Mouse (Mus musculus) intestine, embryonic 16.5 days (tissue): ENCODE results near the gene Tmem269. TPM values are rescaled to one million over a fixed set of nuclear protein-coding genes. Genes with fewer than 3 reads are reported as not detected.

Source experiments
- ATAC-seq: fragments of 200-750 bp; cut with Nextera tagmentation; 2 replicates; pipeline ENCODE4 v1.8.0; 2017; ENCODE audit warnings: moderate TSS enrichment, moderate library complexity
- H3K27ac ChIP-seq: fragments of 300-500 bp; sonication (generic); 2 replicates; pipeline ENCODE4 v1.5.1; 2014; ENCODE audit warnings: mild to moderate bottlenecking, low read length
- H3K27me3 ChIP-seq: fragments of 300-500 bp; sonication (generic); replicated peaks from 2 replicates; pipeline ENCODE4 v1.6.1; 2014; ENCODE audit warnings: low read length, control low read depth, mixed read lengths; ENCODE audit not compliant: control insufficient read depth, insufficient read depth
- H3K36me3 ChIP-seq: fragments of 300-500 bp; sonication (generic); 2 replicates; pipeline ENCODE4 v1.6.1; 2014; ENCODE audit warnings: low read length, control low read depth; ENCODE audit not compliant: control insufficient read depth, insufficient read depth
- H3K4me1 ChIP-seq: fragments of 300-500 bp; sonication (generic); 2 replicates; pipeline ENCODE4 v1.6.1; 2014; ENCODE audit warnings: low read length, control low read depth, mixed read lengths; ENCODE audit not compliant: control insufficient read depth, insufficient read depth
- H3K4me2 ChIP-seq: fragments of 300-500 bp; sonication (generic); 2 replicates; pipeline ENCODE4 v1.6.1; 2014; ENCODE audit warnings: low read depth, low read length, control low read depth
- H3K4me3 ChIP-seq: fragments of 300-500 bp; sonication (generic); 2 replicates; pipeline ENCODE4 v1.5.1; 2014; ENCODE audit warnings: mild to moderate bottlenecking, low read length
- H3K9ac ChIP-seq: fragments of 300-500 bp; sonication (generic); 2 replicates; pipeline ENCODE4 v1.6.1; 2014; ENCODE audit warnings: low read depth, low read length
- H3K9me3 ChIP-seq: fragments of 300-500 bp; sonication (generic); 2 replicates; pipeline ENCODE4 v1.6.1; 2016; ENCODE audit warnings: low read length, control low read depth; ENCODE audit not compliant: control insufficient read depth
- WGBS: fragments of 180-500 bp; shearing (Covaris S2); extraction: QIAGEN DNeasy Blood & Tissue Kit; methylation state at CpG from one replicate; pipeline ENCODE4 v1.1.7; 2014; 5-methylcytosine and 5-hydroxymethylcytosine counted together
- polyA plus RNA-seq: library from polyadenylated mRNA; unstranded; fragments of >200 nt; fragmentation: Nextera tagmentation; extraction: Ambion mirVana; gene quantifications from 2 replicates; pipeline ENCODE4 v1.2.1, GENCODE M21; 2015

The Tmem269 gene
- polyA plus RNA-seq, 1 experiment from 2014 or later: not detected

DNA sequence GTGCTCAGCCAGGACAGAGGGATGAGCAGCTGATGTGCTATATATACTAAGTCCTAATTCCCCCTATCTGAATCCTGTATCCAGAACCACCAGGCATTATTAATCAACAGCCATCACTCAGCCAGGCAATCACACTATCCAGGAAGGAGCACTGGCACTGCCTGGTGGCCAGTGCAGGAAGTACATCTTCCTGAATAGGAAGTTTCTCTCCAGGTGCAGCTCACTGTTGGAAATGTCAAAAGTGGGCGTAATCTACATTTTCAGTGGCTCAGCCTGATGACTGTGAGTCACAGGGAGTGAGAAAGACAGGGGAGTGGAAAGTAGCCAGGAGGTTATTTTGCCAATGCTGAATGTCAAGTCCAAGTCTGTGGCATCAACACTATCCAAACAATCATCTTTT is 5.7 kb upstream of the Tmem269 start:
- H3K9ac ChIP-seq: no peak overlapping the region
- peaks cover 17% of the 10 kb centered on the region for H3K36me3 ChIP-seq
- no peak overlapping the region for H3K4me3 ChIP-seq
- 0 out of 2 replicates have a peak, but pooled peaks have one; percentile 25 for ATAC-seq
- no peak overlapping the region for H3K27ac ChIP-seq
- no peaks in the 10 kb centered on the region for H3K4me1 ChIP-seq
- WGBS: 81% methylated on average over 1 of the region's 1 CpGs
- no peak overlapping the region for H3K4me2 ChIP-seq
- no peaks in the 10 kb centered on the region for H3K9me3 ChIP-seq
- no peaks in the 10 kb centered on the region for H3K27me3 ChIP-seq

DNA sequence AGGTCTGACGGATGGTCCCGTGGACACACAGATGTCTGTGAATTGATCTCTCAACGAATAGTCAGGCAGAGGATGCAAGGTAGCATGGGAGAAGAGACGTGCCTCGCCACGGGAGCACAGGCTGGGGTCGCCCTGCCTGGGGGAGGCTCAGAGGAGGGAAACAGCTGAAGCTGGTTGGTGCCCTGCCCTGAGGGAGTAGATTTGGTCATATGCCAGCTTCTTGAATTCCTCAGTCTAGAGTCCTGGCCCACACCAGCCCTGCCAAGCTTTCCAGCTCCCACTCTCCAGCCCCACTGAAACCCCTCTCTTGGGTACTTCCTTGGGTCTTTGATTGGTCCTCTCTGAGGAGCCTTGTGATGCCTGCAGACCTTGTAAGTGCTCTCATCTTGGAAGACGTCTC is 1.4 kb downstream of the Tmem269 start:
- no peak overlapping the region for H3K27ac ChIP-seq
- no peak overlapping the region for H3K4me3 ChIP-seq
- H3K4me2 ChIP-seq: no peak overlapping the region
- H3K4me1 ChIP-seq: no peaks in the 10 kb centered on the region
- no peak for ATAC-seq
- H3K9ac ChIP-seq: no peak overlapping the region
- no peaks in the 10 kb centered on the region for H3K9me3 ChIP-seq
- H3K36me3 ChIP-seq: no peaks in the 10 kb centered on the region
- H3K27me3 ChIP-seq: no peaks in the 10 kb centered on the region
- 68% methylated on average over 8 of the region's 8 CpGs for WGBS

DNA sequence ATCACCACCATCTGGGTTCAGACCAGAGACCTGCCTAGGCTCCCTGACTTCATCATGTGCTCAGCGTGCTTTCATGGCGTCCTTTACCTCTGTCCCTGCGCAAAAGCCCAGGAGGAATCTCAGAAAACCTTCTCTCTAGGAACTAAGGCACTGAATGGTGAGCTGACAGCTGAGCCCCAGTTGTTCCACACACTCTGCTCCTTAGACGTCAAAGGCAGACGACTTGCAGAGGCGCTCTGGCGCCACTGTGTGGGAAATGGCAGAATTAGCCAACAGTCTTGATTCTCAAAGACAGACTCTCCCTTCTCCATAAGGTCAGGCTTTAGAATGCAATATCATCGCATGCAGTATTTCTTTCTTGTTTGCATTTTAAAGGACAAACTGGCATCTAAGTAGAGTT is 13.3 kb downstream of the Tmem269 start:
- no peak overlapping the region for H3K4me2 ChIP-seq
- no peak overlapping the region for H3K27ac ChIP-seq
- ATAC-seq: 0 out of 2 replicates have a peak, but pooled peaks have one; percentile 38
- H3K9ac ChIP-seq: no peak overlapping the region
- 0 out of 2 replicates have a peak, but pooled peaks cover 3% of the 10 kb centered on the region for H3K36me3 ChIP-seq
- no peaks in the 10 kb centered on the region for H3K9me3 ChIP-seq
- 22% methylated on average over 8 of the region's 8 CpGs for WGBS
- no peaks in the 10 kb centered on the region for H3K27me3 ChIP-seq
- H3K4me3 ChIP-seq: no peak overlapping the region
- H3K4me1 ChIP-seq: no peaks in the 10 kb centered on the region

DNA sequence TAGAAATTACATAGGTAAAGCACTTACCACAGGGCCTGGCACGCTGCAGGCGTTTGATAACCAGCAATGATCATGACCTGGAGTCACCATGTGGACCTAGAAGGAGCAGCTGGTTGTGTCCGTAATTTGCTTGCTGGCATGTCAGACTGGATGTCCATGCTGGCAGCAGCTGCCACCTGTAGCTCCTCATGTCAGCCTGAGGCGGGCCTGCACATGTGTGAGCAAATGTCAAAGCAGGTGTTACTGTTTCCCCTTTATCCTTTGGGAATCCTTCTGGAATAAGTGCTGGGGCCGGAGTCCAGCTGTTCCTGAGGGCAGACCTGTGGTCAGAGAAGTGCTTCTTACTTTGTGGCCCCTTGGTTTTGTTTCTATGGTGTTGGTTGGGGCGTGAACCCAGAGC is 19.9 kb downstream of the Tmem269 start:
- Histone ChIP-seq H3K27ac (no peak overlapping the region), H3K4me1 (peaks cover 7% of the 10 kb centered on the region; the same call in 1 of the 2 replicates), H3K27me3 (no peaks in the 10 kb centered on the region), H3K4me3 (no peak overlapping the region), H3K9me3 (no peaks in the 10 kb centered on the region), H3K36me3 (0 out of 2 replicates have a peak, but pooled peaks cover 3% of the 10 kb centered on the region), H3K9ac (no peak overlapping the region), H3K4me2 (no peak overlapping the region)
- no peak for ATAC-seq
- WGBS: 86% methylated on average over 6 of the region's 6 CpGs

DNA sequence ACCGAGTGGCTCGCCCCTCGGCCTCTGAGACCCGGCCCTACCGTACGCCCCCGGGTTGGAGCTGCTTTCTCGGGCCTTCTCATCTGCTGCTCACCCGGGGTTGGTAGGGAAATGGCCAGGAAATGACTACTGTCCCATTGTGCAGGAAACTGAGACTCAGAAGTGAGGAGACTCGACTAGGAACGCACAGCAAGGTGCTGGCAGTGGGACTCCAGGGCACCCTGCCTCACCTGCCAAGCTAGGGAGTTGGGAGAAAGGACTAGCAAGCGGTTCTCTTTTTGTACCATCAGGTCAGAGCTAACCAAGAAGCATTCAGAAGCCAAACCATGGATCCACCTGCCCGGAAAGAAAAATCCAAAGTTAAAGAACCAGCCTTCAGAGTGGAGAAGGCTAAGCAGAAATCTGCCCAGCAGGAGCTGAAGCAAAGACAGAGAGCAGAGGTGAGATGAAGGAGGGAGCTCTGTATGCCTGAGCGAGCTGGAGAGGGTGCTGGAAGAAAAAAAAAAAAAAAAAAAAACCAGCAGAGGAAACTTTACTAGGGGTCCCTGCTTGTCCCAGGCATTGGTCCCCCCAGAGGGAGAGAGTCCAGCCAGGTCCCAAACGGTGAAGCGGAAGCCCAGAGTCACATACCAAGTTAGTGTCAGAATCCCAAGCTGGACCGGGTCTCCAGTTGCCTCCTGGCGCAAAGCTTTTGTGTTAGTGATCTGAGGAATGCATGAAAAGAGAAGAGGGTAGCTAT is 22.3 kb downstream of the Tmem269 start:
- H3K4me2 ChIP-seq: peak overlapping the region; percentile 74
- H3K9ac ChIP-seq: peak overlapping the region; percentile 87
- H3K36me3 ChIP-seq: 0 out of 2 replicates have a peak, but pooled peaks cover under 1% of the 10 kb centered on the region
- 9% methylated on average over 18 of the region's 18 CpGs for WGBS
- H3K27ac ChIP-seq: peak overlapping the region; percentile 65
- ATAC-seq: peak; percentile 14
- H3K4me3 ChIP-seq: peak overlapping the region; percentile 85
- H3K27me3 ChIP-seq: no peaks in the 10 kb centered on the region
- peaks cover 7% of the 10 kb centered on the region; the same call in 1 of the 2 replicates for H3K4me1 ChIP-seq
- no peaks in the 10 kb centered on the region for H3K9me3 ChIP-seq

DNA sequence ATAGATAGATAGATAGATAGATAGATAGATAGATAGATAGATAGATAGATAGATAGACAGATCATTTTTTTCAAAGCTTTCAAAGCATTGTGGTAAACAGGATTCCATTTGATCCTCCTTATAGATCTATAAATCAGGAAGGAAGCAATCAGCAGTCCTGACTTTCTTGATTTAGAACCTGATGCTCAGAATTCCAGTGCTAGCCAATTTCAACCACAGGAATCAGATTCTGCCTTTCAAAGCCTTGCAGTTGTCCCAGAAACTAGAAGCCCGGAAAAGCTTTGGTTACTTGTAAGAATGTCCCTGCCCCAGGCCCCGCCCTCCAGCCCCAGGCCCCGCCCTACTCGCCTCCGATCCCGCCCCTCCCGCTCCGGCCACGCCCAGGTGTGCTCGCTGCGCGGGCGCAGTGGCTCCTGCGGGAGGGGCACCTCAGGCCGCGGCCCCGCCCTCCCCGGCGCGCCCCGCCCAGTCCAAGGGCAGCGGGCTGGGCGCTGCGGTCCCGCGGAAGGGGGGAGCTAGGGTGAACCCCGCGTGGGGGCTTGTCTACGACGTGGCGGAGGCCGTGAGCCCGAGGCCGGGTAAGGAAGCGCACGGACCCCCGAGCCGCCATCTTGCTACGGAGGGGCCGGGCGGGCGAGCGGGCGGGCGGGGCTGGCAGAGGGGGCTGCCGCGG is 23.0 kb downstream of the Tmem269 start, which contains the start of gene Svbp:
TSS of gene Svbp (plus strand) at position 398 of the 673 bp plus-strand sequence.
- H3K4me3 ChIP-seq: peak within 1 kb of the TSS; percentile 85
- H3K4me1 ChIP-seq: peaks cover 7% of the 10 kb centered on the region; the same call in 1 of the 2 replicates
- no peaks in the 10 kb centered on the region for H3K27me3 ChIP-seq
- H3K4me2 ChIP-seq: peak within 1 kb of the TSS; percentile 74
- H3K9me3 ChIP-seq: no peaks in the 10 kb centered on the region
- peak within 1 kb of the TSS; percentile 65 for H3K27ac ChIP-seq
- peak; percentile 97 for ATAC-seq
- H3K36me3 ChIP-seq: no peaks in the 10 kb centered on the region
- peak within 1 kb of the TSS; percentile 87 for H3K9ac ChIP-seq
- WGBS: under 1% methylated on average over 39 of the region's 47 CpGs

DNA sequence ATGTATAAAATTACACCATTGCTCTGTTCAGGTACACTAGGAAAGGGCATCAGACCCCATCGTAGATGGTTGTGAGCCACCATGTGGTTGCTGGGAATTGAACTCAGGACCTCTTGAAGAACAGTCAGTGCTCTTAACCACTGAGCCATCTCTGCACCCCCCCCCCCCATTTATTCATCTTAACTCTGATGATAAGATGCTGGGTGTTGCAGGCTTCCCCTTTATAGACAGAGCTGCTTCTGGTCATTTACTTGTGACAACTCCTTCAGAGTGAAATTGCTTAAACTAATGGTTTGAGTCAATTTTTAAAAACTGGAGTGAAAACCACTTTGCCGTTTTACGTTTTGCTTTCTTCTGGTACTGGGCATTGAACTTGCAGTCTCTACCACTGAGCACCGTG is 25.3 kb downstream of the Tmem269 start:
- H3K27ac ChIP-seq: no peak overlapping the region
- H3K4me2 ChIP-seq: no peak overlapping the region
- H3K4me3 ChIP-seq: no peak overlapping the region
- H3K36me3 ChIP-seq: no peaks in the 10 kb centered on the region
- H3K9me3 ChIP-seq: no peaks in the 10 kb centered on the region
- peaks cover 7% of the 10 kb centered on the region; the same call in 1 of the 2 replicates for H3K4me1 ChIP-seq
- 85% methylated on average over 4 of the region's 4 CpGs for WGBS
- no peaks in the 10 kb centered on the region for H3K27me3 ChIP-seq
- ATAC-seq: no peak
- no peak overlapping the region for H3K9ac ChIP-seq

DNA sequence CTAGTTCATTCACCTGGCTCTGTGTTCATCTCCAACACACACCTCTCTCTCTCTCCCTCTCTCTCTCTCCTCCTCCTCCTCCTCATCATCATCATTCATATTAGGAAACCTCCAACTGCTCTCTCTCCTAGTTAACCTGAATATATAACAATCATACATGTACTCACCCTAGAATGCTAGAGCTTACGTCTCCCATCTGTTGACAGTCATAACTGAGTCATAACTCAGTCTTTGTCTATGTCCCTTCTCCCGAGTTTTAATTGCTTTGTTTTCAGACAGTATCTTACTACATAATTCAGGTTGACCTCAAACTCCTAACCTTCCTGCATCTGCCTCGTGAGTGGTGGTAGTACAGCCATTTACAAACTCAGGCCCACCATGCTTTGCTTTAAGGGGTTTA is 26.7 kb downstream of the Tmem269 start:
- WGBS: 48% methylated on average over 3 of the region's 3 CpGs
- Histone ChIP-seq H3K9me3 (no peaks in the 10 kb centered on the region), H3K4me3 (no peak overlapping the region), H3K4me1 (0 out of 2 replicates have a peak, but pooled peaks cover 2% of the 10 kb centered on the region), H3K27me3 (no peaks in the 10 kb centered on the region), H3K9ac (no peak overlapping the region), H3K4me2 (no peak overlapping the region), H3K27ac (no peak overlapping the region), H3K36me3 (no peaks in the 10 kb centered on the region)
- ATAC-seq: no peak

DNA sequence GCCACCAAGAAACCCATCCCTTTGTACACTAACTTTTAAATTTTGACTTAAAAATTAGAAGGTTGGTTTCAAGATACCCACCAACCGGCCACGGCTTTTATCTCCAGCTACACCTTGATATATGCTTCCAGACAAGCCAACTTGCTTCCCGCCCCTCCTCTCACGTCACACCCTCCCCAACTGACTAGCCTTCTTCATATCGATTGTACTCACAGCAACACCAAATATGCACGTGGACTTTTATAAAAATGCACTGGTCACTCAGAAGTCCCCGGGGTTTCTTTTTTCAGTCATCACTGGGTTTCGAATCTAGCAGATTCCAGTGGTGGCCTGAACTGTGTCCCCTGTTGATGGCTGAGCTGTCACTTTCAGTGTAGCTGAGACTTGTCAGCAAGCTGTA is 27.4 kb downstream of the Tmem269 start:
- H3K27me3 ChIP-seq: no peaks in the 10 kb centered on the region
- H3K9me3 ChIP-seq: no peaks in the 10 kb centered on the region
- ATAC-seq: no peak
- 82% methylated on average over 8 of the region's 8 CpGs for WGBS
- no peak overlapping the region for H3K4me2 ChIP-seq
- no peaks in the 10 kb centered on the region for H3K4me1 ChIP-seq
- no peak overlapping the region for H3K4me3 ChIP-seq
- no peak overlapping the region for H3K9ac ChIP-seq
- H3K27ac ChIP-seq: no peak overlapping the region
- no peaks in the 10 kb centered on the region for H3K36me3 ChIP-seq
